ENCODE assay signal across 8 mouse cellular contexts in genomic region chr13:89668069-89668468, GRCm38 (mm10).
DNase-seq lines count a peak whose midpoint lies in the region; ATAC-seq lines count a peak whose summit lies in the region.

No protein-coding gene starts in this region.

- ATAC-seq in granulocyte monocyte progenitor cell, adult 5-6 weeks (replicated peaks; ENCODE audit: poor library complexity, severe bottlenecking), result peak; percentile 82

- peak; percentile 10 for DNase-seq in heart, adult 8-10 months (ENCODE audit: low spot score)
- no peak for DNase-seq in heart, adult 11 months
- DNase-seq in 416B (ENCODE audit: low read depth), result peak; percentile 66
- peak; percentile 67 for DNase-seq in MN1 (ENCODE audit: low spot score)
- peak; percentile 35 to 51 for DNase-seq in left cerebral cortex, postnatal 25 days (ENCODE audit: low spot score in 2 of 2)
- DNase-seq in retina, postnatal 1 day, result peak; percentile 62
- no peak for DNase-seq in frontal cortex, postnatal 25 days (ENCODE audit: low spot score in 2 of 2)

- intact Hi-C loops in left cerebral cortex, postnatal 25 days (cut with DNase I), result loop anchor here (2.0 kb wide), 2 partner anchors 1173 to 1219 kb away; no protein-coding TSS in a partner anchor

Comparison
In these comparisons a context has a peak if more than half of its experiments do, and no peak if none do; other contexts are left out.
1. DNase-seq: peak in heart, adult 8-10 months (single experiment), 416B (single experiment), MN1 (single experiment), left cerebral cortex, postnatal 25 days (2 of 2) and retina, postnatal 1 day (single experiment); none in heart, adult 11 months (single experiment) and frontal cortex, postnatal 25 days (0 of 2).